Mouse (Mus musculus) bone marrow, adult 2 months (tissue): Measurements from ENCODE around the gene Dtx3.

Experiments
- CTCF ChIP-seq: fragments of 200-500 bp; IDR thresholded peaks from 2 replicates; pipeline ENCODE4 v1.5.1; 2011; ENCODE audit warnings: low read length, control low read depth; ENCODE audit not compliant: control insufficient read depth, insufficient read depth
- POLR2A ChIP-seq: fragments of 200-500 bp; IDR thresholded peaks from 2 replicates; pipeline ENCODE4 v1.6.1; 2011; ENCODE audit warnings: low read depth, mild to moderate bottlenecking, control low read depth, low read length, borderline replicate concordance; ENCODE audit not compliant: control insufficient read depth

DNA sequence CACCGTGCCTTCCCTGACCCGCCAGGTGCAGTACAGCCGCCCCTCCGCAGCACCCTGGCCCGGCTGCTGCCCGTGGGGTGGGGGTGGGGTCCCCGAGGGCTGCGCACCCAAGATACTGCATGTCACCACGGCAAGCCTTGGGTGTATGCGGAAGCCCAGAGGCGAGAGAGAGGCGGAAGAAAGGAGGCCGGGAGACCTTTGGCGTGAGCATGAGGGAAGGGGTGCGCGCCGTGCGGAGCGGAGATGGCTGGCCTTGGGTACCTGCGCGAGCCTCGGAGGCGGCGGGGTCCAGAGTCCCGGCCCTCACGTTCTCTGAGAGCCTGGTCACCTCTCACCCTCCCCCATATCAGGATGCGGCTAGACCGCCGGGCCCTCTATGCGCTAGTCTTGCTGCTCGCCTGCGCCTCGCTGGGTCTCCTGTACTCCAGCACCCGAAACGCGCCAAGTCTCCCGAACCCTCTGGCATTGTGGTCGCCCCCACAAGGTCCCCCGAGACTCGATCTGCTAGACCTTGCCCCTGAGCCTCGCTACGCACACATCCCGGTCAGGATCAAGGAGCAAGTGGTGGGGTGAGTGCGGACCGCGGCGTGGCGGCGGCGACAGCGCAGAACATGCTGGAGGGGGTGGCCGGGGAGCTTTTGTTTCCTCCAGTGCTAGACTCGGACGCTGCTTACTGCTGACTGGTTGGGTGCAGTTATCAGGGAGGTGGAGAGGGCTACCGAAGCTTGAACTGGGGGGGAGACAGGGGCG lies 29.7 kb downstream of the Dtx3 start:
- TF ChIP-seq POLR2A (peak; percentile 77; the same call in 1 of the 2 replicates), CTCF (no peak)
